Mouse (Mus musculus) small intestine, adult 2 months (tissue): Measurements from ENCODE around the gene Tmcc3. TPM values are rescaled to one million over a fixed set of nuclear protein-coding genes. Genes with fewer than 3 reads are reported as not detected.

ENCODE experiments used
- H3K27ac ChIP-seq: fragments of 200-500 bp; 2 replicates; pipeline ENCODE4 v1.5.1; 2012; ENCODE audit warnings: low read depth, low read length, control low read depth, inconsistent platforms; ENCODE audit not compliant: insufficient read depth
- H3K27me3 ChIP-seq: fragments of 200-500 bp; 2 replicates; pipeline ENCODE4 v1.6.1; 2012; ENCODE audit warnings: mild to moderate bottlenecking, moderate library complexity, low read length, inconsistent platforms; ENCODE audit not compliant: control insufficient read depth, insufficient read depth
- H3K36me3 ChIP-seq: fragments of 200-500 bp; 2 replicates; pipeline ENCODE4 v1.6.1; 2012; ENCODE audit warnings: mild to moderate bottlenecking, low read length, control low read depth, inconsistent platforms; ENCODE audit not compliant: control insufficient read depth, insufficient read depth
- H3K4me1 ChIP-seq: fragments of 200-500 bp; 2 replicates; pipeline ENCODE4 v1.6.1; 2012; ENCODE audit warnings: low read length, inconsistent platforms, mixed read lengths; ENCODE audit not compliant: control insufficient read depth, insufficient read depth, insufficient read length
- H3K4me3 ChIP-seq: fragments of 200-500 bp; 2 replicates; pipeline ENCODE4 v1.5.1; 2012; ENCODE audit warnings: low read depth, mild to moderate bottlenecking, control low read depth, inconsistent platforms, low read length, moderate library complexity
- CTCF ChIP-seq: fragments of 200-500 bp; IDR thresholded peaks from 2 replicates; pipeline ENCODE4 v1.5.1; 2012; ENCODE audit warnings: low read depth, mild to moderate bottlenecking, control low read depth, inconsistent platforms, low read length, moderate library complexity, mixed read lengths; ENCODE audit not compliant: insufficient replicate concordance, insufficient read length; ENCODE audit errors: extremely low read depth
- POLR2A ChIP-seq: fragments of 200-500 bp; IDR thresholded peaks from 2 replicates; pipeline ENCODE4 v1.6.1; 2012; ENCODE audit warnings: low read depth, mild to moderate bottlenecking, control low read depth, inconsistent platforms, low read length, moderate library complexity
- WGBS: fragments of 180-500 bp; shearing (Covaris S2); methylation state at CpG from one replicate; pipeline ENCODE4 v1.1.7; 2018; 5-methylcytosine and 5-hydroxymethylcytosine counted together
- polyA plus RNA-seq: library from polyadenylated mRNA; depleted of rRNA; stranded (reverse); fragments of >200 nt; gene quantifications from 2 replicates; pipeline ENCODE4 v1.2.3, GENCODE M21; 2012

The Tmcc3 gene
- polyA plus RNA-seq, 1 experiment, result 38.7 TPM

DNA sequence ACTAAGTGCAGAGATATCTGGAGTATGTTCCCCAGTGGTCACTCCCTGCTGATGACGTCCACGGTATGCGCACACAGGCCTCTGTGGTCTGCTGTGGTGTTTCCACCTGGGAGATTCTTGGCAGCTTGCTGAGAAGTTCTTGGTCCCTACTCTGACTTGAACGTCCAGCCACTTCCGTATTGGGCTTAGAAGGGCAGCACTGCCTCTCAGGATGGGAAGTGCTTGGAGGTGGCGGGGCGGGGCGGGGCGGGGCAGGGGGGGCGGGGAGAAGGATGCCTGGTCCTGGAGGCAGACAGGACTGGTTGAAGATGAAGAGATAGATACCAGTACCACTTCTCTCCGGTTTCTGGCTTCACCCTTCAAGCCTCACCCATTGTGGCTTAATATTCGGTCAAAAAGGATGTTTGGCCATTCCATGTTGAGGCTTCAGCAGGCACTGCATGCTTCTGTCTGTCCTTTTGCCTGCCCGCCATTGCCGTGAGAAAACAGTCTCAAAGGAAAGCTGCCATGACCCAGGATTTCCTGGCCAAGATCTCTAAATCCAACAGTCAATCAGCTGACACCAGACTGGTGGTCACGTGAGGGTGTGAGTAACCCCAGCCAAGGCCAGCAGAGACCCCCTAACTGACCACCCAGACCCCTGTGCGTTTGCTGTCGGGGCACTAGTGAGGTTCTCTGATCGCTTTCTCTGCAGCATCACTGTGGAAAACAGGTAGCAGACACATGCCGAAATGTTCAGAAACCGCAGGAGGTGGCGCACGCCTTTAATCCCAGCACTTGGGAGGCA lies 33.1 kb downstream of the Tmcc3 start:
- WGBS, result 54% methylated on average over 22 of the region's 22 CpGs
- Histone ChIP-seq H3K36me3 (no peaks in the 10 kb centered on the region), H3K27ac (no peak overlapping the region), H3K27me3 (no peaks in the 10 kb centered on the region), H3K4me1 (no peaks in the 10 kb centered on the region), H3K4me3 (no peak overlapping the region)
- TF ChIP-seq POLR2A (no peak), CTCF (no peak)

DNA sequence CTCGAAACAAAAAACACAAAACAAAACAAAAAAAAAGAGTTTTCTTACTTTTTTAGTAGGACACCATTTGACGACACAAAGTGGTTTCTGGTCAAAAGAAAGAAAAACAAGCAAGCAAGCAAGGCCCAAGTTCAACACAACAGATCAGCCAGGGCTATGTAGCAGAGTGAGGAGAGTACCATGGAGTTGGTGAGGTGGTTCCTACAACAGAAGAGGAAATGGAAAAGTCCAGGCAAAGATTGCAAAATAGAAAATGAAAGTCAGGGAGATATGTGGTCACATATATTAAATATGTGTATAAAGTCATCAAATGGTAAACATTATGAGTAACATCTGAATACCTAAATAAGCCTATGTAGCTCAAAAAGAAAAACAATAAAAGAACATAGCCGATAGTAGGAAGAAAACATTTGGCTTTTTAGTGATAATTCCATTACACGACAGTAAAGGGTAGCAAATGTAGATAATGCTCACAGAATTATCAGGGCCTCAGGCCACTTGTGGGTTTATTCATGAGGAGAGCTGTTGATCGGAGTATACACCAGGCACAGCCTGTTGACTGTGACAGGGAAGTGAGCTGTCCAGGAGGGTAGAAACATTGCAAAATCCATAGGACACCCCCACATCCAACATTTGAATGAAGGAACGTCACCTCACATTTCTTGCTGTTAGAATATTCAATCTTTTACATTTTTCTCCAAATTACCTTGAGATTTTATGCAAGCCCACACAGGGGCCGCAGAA lies 33.9 kb downstream of the Tmcc3 start:
- no peak for TF ChIP-seq CTCF
- no peak for TF ChIP-seq POLR2A
- no peaks in the 10 kb centered on the region for H3K4me1 ChIP-seq
- no peaks in the 10 kb centered on the region for H3K27me3 ChIP-seq
- H3K4me3 ChIP-seq, result no peak overlapping the region
- WGBS, result 83% methylated on average over 7 of the region's 7 CpGs
- H3K36me3 ChIP-seq, result no peaks in the 10 kb centered on the region
- H3K27ac ChIP-seq, result no peak overlapping the region

DNA sequence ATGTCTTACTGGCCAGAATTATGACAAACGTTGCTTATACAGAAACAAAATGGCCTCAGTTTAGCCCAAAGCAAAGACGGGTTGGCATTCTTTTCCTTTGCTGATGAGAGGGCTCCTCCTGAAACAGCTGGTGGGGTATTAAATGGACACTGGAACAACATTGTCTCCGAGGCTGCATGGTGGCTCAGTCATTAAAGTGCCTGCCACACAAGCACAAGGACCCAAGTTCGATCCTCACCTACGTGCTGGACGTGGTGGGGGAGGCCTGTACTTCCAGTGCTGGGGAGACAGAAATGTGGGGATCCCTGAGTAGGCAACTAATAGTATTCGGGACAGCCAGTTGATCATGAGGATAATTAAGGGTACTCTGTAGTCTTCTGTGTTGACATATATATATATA lies 34.8 kb downstream of the Tmcc3 start:
- TF ChIP-seq CTCF, result no peak
- TF ChIP-seq POLR2A, result no peak
- no peaks in the 10 kb centered on the region for H3K27me3 ChIP-seq
- 92% methylated on average over 7 of the region's 7 CpGs for WGBS
- no peaks in the 10 kb centered on the region for H3K4me1 ChIP-seq
- no peaks in the 10 kb centered on the region for H3K36me3 ChIP-seq
- no peak overlapping the region for H3K4me3 ChIP-seq
- no peak overlapping the region for H3K27ac ChIP-seq

DNA sequence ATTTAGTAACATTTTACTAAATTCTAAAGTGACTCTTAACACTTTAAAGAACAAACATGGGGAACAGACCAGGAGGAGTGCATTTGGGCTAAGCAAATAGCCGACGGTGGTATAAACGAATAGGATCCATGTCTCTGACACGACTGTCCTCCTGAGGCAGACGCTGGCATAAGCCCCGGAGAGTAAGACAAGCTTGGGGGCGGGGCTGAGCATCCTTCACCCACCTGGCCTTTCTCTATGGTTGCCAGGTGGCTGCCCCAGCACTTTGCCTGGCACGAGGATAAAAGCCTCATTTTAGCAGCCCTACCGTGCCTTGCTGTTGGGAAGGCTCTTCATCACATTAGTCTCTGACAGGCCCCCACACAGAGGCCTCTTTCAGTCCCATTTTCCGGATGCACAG lies 35.5 kb downstream of the Tmcc3 start:
- Histone ChIP-seq H3K36me3 (no peaks in the 10 kb centered on the region), H3K4me3 (no peak overlapping the region), H3K27ac (no peak overlapping the region), H3K4me1 (no peaks in the 10 kb centered on the region), H3K27me3 (no peaks in the 10 kb centered on the region)
- TF ChIP-seq POLR2A (no peak), CTCF (no peak)
- 73% methylated on average over 10 of the region's 10 CpGs for WGBS

DNA sequence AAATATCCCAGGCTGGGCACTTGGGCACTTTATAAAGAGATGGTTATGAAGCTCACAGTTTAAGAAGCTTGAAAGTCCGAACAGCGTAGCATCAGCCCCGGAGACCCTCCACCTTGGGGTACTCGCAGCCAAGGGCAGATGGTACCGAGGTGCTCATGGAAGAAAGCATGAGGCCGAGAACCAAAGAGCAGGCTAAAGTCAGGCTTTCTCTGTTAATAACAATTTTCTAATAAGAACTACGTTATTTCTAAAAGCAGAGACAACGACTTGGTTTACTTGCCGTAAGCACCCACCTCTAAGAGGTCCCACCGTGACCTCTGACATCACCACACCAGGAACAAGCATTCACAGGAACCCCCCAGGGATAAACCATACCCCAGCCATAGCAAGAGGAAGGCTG lies 36.2 kb downstream of the Tmcc3 start:
- TF ChIP-seq CTCF (no peak), POLR2A (no peak)
- Histone ChIP-seq H3K36me3 (no peaks in the 10 kb centered on the region), H3K27me3 (no peaks in the 10 kb centered on the region), H3K4me3 (no peak overlapping the region), H3K27ac (no peak overlapping the region), H3K4me1 (no peaks in the 10 kb centered on the region)
- 94% methylated on average over 10 of the region's 10 CpGs for WGBS

DNA sequence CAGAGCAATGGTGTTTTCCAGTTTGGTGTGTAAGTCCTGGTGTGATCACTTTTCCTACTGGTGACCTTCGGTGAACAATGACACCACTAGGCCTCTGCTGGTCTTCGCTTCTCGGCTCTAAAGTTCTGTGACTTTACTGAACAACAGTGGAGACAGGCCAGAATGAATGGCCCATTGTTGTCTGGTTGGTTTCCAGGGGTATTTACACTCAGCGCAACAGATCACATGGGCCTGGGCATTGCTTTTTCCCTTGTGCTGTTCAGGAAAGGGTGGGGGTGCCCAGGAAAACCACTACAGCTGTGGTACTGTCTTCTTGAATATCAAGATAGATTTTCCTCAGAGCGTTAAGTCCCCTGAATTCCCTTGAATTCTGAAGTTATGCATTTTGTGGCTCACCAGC lies 38.5 kb downstream of the Tmcc3 start:
- no peaks in the 10 kb centered on the region for H3K4me1 ChIP-seq
- no peak overlapping the region for H3K27ac ChIP-seq
- WGBS, result 77% methylated on average over 5 of the region's 5 CpGs
- TF ChIP-seq POLR2A (no peak), CTCF (no peak)
- H3K4me3 ChIP-seq, result no peak overlapping the region
- H3K27me3 ChIP-seq, result no peaks in the 10 kb centered on the region
- H3K36me3 ChIP-seq, result no peaks in the 10 kb centered on the region

DNA sequence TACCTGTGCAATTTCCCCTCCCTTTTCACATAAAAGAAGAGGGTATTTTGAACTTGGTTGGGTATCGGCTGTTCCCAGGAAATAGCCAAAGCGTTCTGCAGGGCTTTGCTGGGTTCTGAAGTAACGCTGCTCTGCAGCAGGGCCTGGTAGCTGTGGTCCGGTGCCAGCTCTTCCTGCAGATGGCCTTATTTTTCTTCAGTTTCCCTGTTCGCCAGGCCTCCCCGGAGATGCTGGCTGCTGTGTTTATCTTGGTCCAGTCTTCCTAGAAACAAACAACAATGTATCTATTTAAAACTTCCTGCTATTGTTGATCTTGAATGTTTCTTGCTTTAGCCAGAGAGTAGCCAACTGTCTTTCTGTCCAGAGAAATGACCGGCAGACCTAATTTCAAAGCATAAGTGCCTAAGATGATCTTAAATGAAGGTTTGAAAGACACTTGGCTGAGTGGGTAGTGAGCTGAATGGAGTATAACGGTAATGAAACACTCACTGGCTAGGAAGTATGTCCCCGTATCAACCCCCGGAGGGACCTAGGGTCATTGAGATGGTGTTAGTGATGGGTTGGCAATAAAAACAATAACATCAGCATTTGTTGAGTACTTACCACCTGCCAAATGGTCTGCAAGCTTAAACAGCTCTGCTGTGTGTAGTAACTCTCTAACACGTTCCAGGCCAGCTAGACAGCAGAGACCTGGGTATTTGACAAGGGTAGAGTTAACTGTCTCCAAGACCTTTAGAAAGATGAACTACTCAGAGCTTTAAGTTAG lies 39.3 kb downstream of the Tmcc3 start:
- Histone ChIP-seq H3K36me3 (no peaks in the 10 kb centered on the region), H3K4me1 (no peaks in the 10 kb centered on the region), H3K4me3 (no peak overlapping the region), H3K27me3 (no peaks in the 10 kb centered on the region), H3K27ac (no peak overlapping the region)
- no peak for TF ChIP-seq CTCF
- no peak for TF ChIP-seq POLR2A
- 72% methylated on average over 11 of the region's 11 CpGs for WGBS
